Mouse (Mus musculus): ENCODE measurements around the gene Smok2b. TPM values are rescaled to one million over a fixed set of nuclear protein-coding genes. Genes with fewer than 3 reads are reported as not detected.
"Not testable (repeated sequence)": the region's sequence is repeated elsewhere in the genome, so short reads cannot be mapped to it uniquely, and the experiment has no call there.

The Smok2b gene
- polyA plus RNA-seq, 2 experiments: not detected

DNA sequence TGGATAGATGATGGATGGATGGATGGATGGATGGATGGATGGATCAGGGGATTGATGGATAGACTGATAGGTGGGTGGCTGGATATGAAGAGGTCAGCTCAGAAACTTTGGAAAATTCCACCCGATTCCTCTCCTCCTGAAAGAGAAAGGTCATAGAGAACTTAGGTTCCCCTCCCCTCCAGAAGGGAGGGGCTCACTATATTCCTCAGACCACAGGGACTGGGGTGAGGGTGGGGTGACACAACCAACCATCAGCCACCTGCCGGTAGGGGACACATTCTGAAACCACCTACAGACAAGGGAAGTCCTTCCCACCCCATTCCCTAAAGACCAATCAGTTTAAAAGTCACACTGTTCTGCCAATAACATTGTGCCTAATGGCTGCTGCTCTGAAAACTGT lies 23.6 kb upstream of the Smok2b start:
- TF ChIP-seq POLR2A (IDR thresholded peaks at IDR 0.05; ENCODE audit: borderline replicate concordance, extremely low read depth, insufficient read depth, insufficient read length): no peak
- WGBS: 89% methylated on average over 2 of the region's 2 CpGs
- H3K4me3 ChIP-seq (replicated peaks; ENCODE audit: low read length): no peak overlapping the region
- H3K9me3 ChIP-seq (ENCODE audit: control insufficient read depth, low read length): peaks cover 24% of the 10 kb centered on the region
- no peak overlapping the region for H3K27ac ChIP-seq (replicated peaks; ENCODE audit: low read depth, low read length)
- H3K27me3 ChIP-seq (ENCODE audit: control insufficient read depth, insufficient read depth, low read length): no peaks in the 10 kb centered on the region
- H3K9ac ChIP-seq (ENCODE audit: low read depth, low read length, severe bottlenecking): no peak overlapping the region
- no peaks in the 10 kb centered on the region for H3K4me1 ChIP-seq (ENCODE audit: control insufficient read depth, insufficient read depth, low read length)
- DNase-seq (ENCODE audit: low spot score) (no peak), ATAC-seq (ENCODE audit: low FRiP score, low read depth) (no peak; the same call in 1 of the 2 replicates)
- no peaks in the 10 kb centered on the region for H3K36me3 ChIP-seq (ENCODE audit: control insufficient read depth, insufficient read depth, low read length)
- no peak overlapping the region for H3K4me2 ChIP-seq (replicated peaks; ENCODE audit: low read depth, low read length, severe bottlenecking)

DNA sequence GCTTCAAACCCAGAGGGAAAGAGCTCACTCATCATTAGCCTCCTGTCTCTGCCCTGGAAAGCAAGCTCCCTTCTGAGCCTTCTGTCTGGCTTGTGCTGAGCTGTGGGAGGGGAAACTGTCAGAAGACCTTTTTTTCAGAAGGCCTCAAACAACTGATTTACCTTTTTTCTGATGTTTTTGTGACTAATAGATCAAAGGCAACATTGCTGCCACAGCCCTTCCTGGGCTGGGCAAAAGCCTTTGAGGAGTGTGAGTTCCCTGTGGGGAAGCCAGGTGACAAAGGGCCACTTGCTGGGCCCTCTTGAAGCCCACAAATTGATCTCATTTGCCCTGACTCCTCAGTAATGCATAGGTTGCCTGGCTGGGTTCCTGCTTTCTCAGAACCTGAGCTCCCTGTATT lies 21.6 kb upstream of the Smok2b start:
- not testable (repeated sequence) for H3K4me1 ChIP-seq (ENCODE audit: control insufficient read depth, insufficient read depth, low read length); ATAC-seq (ENCODE audit: low FRiP score, low read depth); H3K4me2 ChIP-seq (replicated peaks; ENCODE audit: low read depth, low read length, severe bottlenecking); DNase-seq (ENCODE audit: low spot score); H3K4me3 ChIP-seq (replicated peaks; ENCODE audit: low read length); H3K9ac ChIP-seq (ENCODE audit: low read depth, low read length, severe bottlenecking); H3K27ac ChIP-seq (replicated peaks; ENCODE audit: low read depth, low read length); H3K27me3 ChIP-seq (ENCODE audit: control insufficient read depth, insufficient read depth, low read length); H3K36me3 ChIP-seq (ENCODE audit: control insufficient read depth, insufficient read depth, low read length)
- H3K9me3 ChIP-seq (ENCODE audit: control insufficient read depth, low read length): peaks cover 41% of the 10 kb centered on the region

GRCm38 (mm10) chr17:13212136-13212850 lies 17.8 kb upstream of the Smok2b start:
- DNase-seq (ENCODE audit: low spot score) (no peak), ATAC-seq (ENCODE audit: low FRiP score, low read depth) (0 out of 2 replicates have a peak, but pooled peaks have one; percentile 26)
- Histone ChIP-seq H3K9ac (ENCODE audit: low read depth, low read length, severe bottlenecking) (no peak overlapping the region), H3K9me3 (ENCODE audit: control insufficient read depth, low read length) (peaks cover 71% of the 10 kb centered on the region), H3K4me3 (replicated peaks; ENCODE audit: low read length) (no peak overlapping the region), H3K27me3 (ENCODE audit: control insufficient read depth, insufficient read depth, low read length) (no peaks in the 10 kb centered on the region), H3K27ac (replicated peaks; ENCODE audit: low read depth, low read length) (no peak overlapping the region), H3K36me3 (ENCODE audit: control insufficient read depth, insufficient read depth, low read length) (no peaks in the 10 kb centered on the region), H3K4me2 (replicated peaks; ENCODE audit: low read depth, low read length, severe bottlenecking) (no peak overlapping the region), H3K4me1 (ENCODE audit: control insufficient read depth, insufficient read depth, low read length) (no peaks in the 10 kb centered on the region)
- 70% methylated on average over 7 of the region's 7 CpGs for WGBS
- TF ChIP-seq POLR2A (IDR thresholded peaks at IDR 0.05; ENCODE audit: borderline replicate concordance, extremely low read depth, insufficient read depth, insufficient read length): no peak

- WGBS: 57% methylated on average over 4 of the region's 4 CpGs
- no peak for TF ChIP-seq POLR2A (IDR thresholded peaks at IDR 0.05; ENCODE audit: borderline replicate concordance, extremely low read depth, insufficient read depth, insufficient read length)
Measured at GRCm38 (mm10) chr17:13214169-13214568, 15.9 kb upstream of the Smok2b start.

DNA sequence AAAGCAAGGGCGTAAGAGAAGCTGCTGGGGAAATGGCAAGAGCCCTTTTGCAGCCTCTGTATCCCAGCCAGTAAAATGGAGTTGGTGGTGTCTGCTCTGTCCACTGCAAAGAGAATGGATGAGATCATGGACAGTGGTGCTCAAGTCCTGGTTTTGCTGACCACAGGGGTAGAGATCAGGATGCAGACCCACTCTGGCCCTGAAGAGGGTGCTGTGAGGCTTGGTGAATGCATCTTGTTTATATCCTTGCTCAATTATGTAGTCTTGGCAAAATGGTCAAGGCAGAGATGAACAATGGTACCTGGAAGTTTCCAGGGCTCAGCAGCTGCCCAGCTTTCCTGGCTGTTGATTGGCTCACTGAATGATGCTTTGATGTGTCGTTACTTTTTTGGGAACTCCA lies 14.5 kb upstream of the Smok2b start:
- Histone ChIP-seq H3K36me3 (ENCODE audit: control insufficient read depth, insufficient read depth, low read length) (no peaks in the 10 kb centered on the region), H3K9ac (ENCODE audit: low read depth, low read length, severe bottlenecking) (no peak overlapping the region), H3K27ac (replicated peaks; ENCODE audit: low read depth, low read length) (no peak overlapping the region), H3K4me3 (replicated peaks; ENCODE audit: low read length) (no peak overlapping the region), H3K4me2 (replicated peaks; ENCODE audit: low read depth, low read length, severe bottlenecking) (no peak overlapping the region), H3K27me3 (ENCODE audit: control insufficient read depth, insufficient read depth, low read length) (no peaks in the 10 kb centered on the region), H3K9me3 (ENCODE audit: control insufficient read depth, low read length) (peaks cover 93% of the 10 kb centered on the region), H3K4me1 (ENCODE audit: control insufficient read depth, insufficient read depth, low read length) (no peaks in the 10 kb centered on the region)
- TF ChIP-seq POLR2A (IDR thresholded peaks at IDR 0.05; ENCODE audit: borderline replicate concordance, extremely low read depth, insufficient read depth, insufficient read length): no peak
- DNase-seq (ENCODE audit: low spot score) (no peak), ATAC-seq (ENCODE audit: low FRiP score, low read depth) (no peak)
- WGBS: 86% methylated on average over 2 of the region's 2 CpGs

More at GRCm38 (mm10) chr17:13214169-13214568, 15.9 kb upstream of the Smok2b start:
- ATAC-seq (ENCODE audit: low FRiP score, low read depth) (no peak), DNase-seq (ENCODE audit: low spot score) (no peak)
- Histone ChIP-seq H3K4me1 (ENCODE audit: control insufficient read depth, insufficient read depth, low read length) (no peaks in the 10 kb centered on the region), H3K9ac (ENCODE audit: low read depth, low read length, severe bottlenecking) (no peak overlapping the region), H3K27ac (replicated peaks; ENCODE audit: low read depth, low read length) (no peak overlapping the region), H3K27me3 (ENCODE audit: control insufficient read depth, insufficient read depth, low read length) (no peaks in the 10 kb centered on the region), H3K4me3 (replicated peaks; ENCODE audit: low read length) (no peak overlapping the region), H3K36me3 (ENCODE audit: control insufficient read depth, insufficient read depth, low read length) (no peaks in the 10 kb centered on the region), H3K4me2 (replicated peaks; ENCODE audit: low read depth, low read length, severe bottlenecking) (no peak overlapping the region), H3K9me3 (ENCODE audit: control insufficient read depth, low read length) (peaks cover 85% of the 10 kb centered on the region)

All from limb, embryonic 14.5 days (tissue).